Mouse (Mus musculus) heart, postnatal 10 days (tissue): ENCODE data around the gene Cmtm8. TPM values are rescaled to one million over a fixed set of nuclear protein-coding genes. Genes with fewer than 3 reads are reported as not detected.

Experiments used
- DNase-seq, 2 experiments: peaks; one replicate each; pipeline ENCODE4 v3.0.0; 2021
- intact Hi-C: fragments of 180-260 bp; cut with DNase I; formaldehyde crosslinking; loops from one replicate; pipeline ENCODE4 v1.15.1; 2025
- total RNA-seq, 2 experiments: library from RNA; stranded (reverse); gene quantifications; 2 replicates each; pipeline ENCODE4 v1.2.3; 2021

Cmtm8 gene
- 10 to 100 TPM; 13.1 to 13.6 TPM for total RNA-seq

GRCm38 (mm10) chr9:114844017-114844662 lies at the start of gene Cmtm8:
TSS of gene Cmtm8 (minus strand) at chr9:114844156.
- DNase-seq: peak; percentile 71 to 78

GRCm38 (mm10) chr9:114892974-114893373 lies 49.0 kb upstream of the Cmtm8 start:
- intact Hi-C loops: no loop called here

More at GRCm38 (mm10) chr9:114844017-114844662, at the start of gene Cmtm8:
- intact Hi-C loops: loop anchor here (2.0 kb wide), 1 partner anchor 47 kb away; no protein-coding TSS in a partner anchor

DNA sequence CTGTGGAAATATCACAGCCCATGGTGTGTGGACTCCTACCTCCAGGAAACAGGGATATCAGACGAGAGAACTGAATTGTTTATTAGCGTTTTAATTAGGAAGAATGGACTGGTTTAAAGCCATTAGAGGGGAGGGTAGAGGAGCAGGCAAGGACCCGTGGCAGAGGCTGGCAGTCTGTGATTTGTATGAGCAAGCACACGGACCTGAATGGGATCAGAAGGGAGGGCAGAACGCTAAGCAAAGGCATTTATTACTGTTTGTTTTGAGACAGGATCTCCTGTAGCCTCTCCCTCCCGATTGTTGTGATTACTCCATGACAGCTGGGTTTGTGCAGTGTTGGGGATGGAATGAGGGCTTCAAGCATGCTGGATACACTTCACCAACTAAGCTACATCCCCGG lies 46.4 kb upstream of the Cmtm8 start:
- intact Hi-C loops: no loop called here
- DNase-seq: no peak

More at GRCm38 (mm10) chr9:114892974-114893373, 49.0 kb upstream of the Cmtm8 start:
- no peak for DNase-seq

DNA sequence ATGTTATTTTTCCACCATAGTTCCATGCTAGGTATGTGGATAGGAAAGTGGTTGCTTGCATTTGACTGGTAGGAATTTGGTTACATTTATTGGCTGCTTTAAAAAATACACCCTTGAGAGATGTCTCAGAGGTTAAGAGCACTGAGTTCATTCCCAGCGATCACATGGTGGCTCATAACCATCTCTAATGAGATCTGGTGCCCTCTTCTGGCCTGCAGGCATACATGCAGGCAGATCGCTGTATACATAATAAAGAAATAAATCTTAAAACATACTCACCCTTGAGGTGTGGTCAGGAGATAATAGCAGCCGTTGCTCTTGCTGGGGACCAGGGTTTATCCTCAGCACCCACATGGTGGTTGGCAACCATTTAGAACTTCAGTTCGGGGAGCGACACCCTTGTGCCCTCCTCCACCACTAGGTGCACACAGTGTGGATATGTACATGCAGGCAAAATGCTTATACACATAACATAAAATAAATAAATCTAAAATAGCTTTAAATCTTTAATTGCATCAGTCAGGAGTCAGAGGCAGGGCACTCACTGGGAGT lies 45.0 kb upstream of the Cmtm8 start:
- no peak for DNase-seq
- intact Hi-C loops: loop anchor here (5.0 kb wide), 1 partner anchor 72 kb away; no protein-coding TSS in a partner anchor

GRCm38 (mm10) chr9:114887699-114888098 lies 43.7 kb upstream of the Cmtm8 start:
- peak; percentile 21 to 42 for DNase-seq
- intact Hi-C loops: loop anchor here (1.0 to 5.0 kb wide), 2 partner anchors 70 to 90 kb away; no protein-coding TSS in a partner anchor

DNA sequence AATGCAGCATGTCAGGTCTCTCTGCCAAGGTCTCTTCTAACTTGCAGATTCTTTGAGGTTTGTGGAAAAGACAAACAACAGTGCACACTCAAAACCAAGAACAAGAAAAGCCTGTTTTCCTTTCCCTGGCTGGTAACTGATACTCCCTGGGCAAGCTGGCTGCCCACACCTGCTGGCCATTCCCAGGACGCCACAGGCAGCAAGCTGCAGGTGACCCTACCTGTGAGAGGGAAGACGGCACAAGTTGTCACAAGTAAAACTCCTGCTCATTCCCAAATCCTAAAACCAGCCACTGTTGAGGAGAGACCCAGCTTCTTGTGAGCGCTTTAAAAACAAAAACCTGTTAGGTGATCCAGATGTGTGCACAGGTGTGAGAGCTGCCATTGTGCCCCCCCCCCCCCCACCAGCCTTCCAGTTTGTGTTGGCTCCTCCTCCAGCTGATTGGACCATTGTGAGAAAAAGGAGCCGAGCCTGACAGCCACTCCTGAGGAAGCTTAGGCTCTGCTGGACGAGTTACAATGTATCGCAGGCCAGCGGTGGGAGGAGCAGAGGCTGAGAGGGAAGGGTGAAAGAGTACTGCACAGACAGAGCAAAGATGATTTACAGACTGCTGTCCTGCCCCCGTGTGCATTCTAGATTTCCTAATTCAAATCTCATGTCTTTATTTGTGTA lies 42.2 kb upstream of the Cmtm8 start:
- intact Hi-C loops: loop anchor here (5.0 kb wide), 1 partner anchor 69 kb away; no protein-coding TSS in a partner anchor
- no peak for DNase-seq

GRCm38 (mm10) chr9:114885564-114885963 lies 41.6 kb upstream of the Cmtm8 start:
- no peak for DNase-seq
- intact Hi-C loops: loop anchor here (5.0 kb wide), 1 partner anchor 68 kb away; no protein-coding TSS in a partner anchor

- intact Hi-C loops: no loop called here
Observed at GRCm38 (mm10) chr9:114881977-114882376, 38.0 kb upstream of the Cmtm8 start.

DNA sequence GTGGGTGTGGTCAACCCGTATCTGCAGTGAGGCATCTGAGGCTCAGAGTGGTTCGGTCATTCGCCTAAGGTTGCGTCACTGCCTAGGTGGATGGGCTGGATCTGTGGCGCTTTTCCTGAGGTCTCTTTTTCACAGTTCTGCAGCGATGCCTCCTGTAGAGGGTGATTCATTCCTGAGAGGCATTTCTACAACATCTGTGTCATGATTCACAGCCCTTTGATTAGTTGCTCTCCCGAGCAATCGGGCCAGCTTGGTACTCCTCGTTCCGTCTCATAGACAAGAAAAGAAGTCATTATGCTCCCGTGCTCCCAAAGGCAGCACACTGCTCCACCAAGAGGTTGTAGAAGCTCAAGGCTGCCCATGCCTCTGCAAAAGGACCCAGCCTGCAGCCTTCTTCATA lies 11.4 kb upstream of the Cmtm8 start:
- no peak for DNase-seq
- intact Hi-C loops: no loop called here

More at GRCm38 (mm10) chr9:114881977-114882376, 38.0 kb upstream of the Cmtm8 start:
- no peak for DNase-seq

- peak in 1 of 2 experiments; percentile 10 for DNase-seq
- intact Hi-C loops: no loop called here
Observed at GRCm38 (mm10) chr9:114854686-114855085, 10.7 kb upstream of the Cmtm8 start.

GRCm38 (mm10) chr9:114853336-114853735 lies 9.4 kb upstream of the Cmtm8 start:
- DNase-seq: peak; percentile 13 to 28
- intact Hi-C loops: no loop called here

GRCm38 (mm10) chr9:114851419-114852190 lies 7.6 kb upstream of the Cmtm8 start:
- no peak for DNase-seq
- intact Hi-C loops: no loop called here

DNA sequence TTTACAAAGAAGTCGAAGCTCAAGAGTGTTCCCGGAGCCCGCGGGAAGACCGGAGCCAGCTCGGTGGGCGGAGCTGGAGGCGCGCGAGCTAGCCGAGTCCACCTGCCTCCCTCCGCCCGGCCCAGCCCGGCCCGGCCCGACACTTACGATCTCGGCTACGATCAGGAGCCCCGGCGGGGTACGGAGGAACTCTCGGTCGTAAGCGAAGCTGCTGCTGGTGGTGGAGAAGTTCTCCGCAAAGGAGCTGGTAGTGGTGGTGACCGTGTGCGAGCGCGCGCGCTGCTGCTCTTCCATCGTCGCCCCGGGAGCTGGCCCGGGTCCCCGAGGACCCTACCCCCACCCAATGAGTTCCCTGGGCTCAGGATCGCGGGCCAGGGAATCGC lies 331 bp downstream of the Cmtm8 start:
- intact Hi-C loops: loop anchor here (1.0 to 2.0 kb wide), 2 partner anchors 15 to 47 kb away; no protein-coding TSS in a partner anchor
- DNase-seq: peak in 1 of 2 experiments; percentile 49

GRCm38 (mm10) chr9:114842886-114843285 lies 1.1 kb downstream of the Cmtm8 start:
- intact Hi-C loops: loop anchor here (1.0 kb wide), 1 partner anchor 15 kb away; no protein-coding TSS in a partner anchor
- DNase-seq: peak; percentile 22 to 31

DNA sequence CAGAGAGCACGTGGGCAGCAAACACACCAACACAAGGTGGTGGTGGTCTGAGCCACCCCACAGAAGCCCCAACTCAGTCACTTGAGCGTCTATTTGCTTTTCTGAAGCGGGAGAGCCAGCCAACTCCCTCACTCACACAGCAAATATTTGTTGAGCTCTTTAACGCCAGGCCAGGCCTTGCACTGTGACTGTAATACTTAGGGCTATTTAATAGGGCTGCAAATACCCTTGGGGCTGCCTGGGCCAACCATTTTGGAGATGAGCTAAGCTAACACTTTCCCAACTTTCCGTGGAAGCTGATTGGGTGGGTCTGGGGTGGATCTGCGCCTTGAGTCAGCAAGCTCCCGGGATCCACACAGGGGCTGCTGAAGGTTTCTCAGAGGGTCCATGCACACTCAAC lies 1.7 kb downstream of the Cmtm8 start:
- intact Hi-C loops: no loop called here
- peak in 1 of 2 experiments; percentile 15 for DNase-seq

DNA sequence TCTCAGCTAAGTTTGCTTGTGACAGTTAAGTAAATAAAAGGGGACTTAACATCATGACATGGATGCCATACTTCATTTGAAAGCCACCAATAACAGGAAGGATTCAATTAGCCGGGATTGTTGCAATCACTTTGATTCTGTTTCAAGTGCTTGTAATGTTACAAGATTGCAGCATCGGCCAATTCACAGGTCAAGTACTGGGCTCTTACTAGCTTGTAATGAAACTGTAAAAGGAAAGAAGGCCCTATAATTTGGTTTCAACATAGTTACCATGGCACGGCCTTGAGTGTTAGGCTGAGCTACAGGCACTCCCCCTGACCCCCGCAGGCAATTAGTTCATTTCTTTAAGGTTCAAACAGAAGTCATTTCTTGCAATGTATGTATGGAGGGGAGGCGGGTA lies 5.1 kb downstream of the Cmtm8 start:
- intact Hi-C loops: no loop called here
- no peak for DNase-seq

DNA sequence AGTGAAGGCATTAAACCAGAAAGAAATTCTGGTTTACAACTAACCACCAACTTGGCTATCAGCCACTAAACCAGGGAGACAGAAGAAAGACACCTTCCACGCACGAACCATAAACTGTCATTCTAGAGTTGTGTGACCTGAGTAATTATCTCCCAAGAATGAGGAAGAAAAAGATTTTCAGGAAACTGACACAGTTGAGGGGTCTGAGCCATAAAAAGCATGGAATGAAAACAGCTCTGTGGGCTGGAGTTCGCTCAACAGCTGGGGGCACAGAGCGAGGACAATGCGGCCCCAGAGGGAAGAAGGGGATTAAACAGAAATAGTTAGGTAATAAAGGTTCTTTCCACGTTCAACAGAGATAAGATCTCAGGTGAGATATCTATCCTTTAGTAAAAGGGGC lies 12.4 kb downstream of the Cmtm8 start:
- intact Hi-C loops: no loop called here
- no peak for DNase-seq

GRCm38 (mm10) chr9:114830351-114830750 lies 13.6 kb downstream of the Cmtm8 start:
- intact Hi-C loops: no loop called here
- DNase-seq: no peak

- no peak for DNase-seq
- intact Hi-C loops: no loop called here
Observed at GRCm38 (mm10) chr9:114829669-114830068, 14.3 kb downstream of the Cmtm8 start.

DNA sequence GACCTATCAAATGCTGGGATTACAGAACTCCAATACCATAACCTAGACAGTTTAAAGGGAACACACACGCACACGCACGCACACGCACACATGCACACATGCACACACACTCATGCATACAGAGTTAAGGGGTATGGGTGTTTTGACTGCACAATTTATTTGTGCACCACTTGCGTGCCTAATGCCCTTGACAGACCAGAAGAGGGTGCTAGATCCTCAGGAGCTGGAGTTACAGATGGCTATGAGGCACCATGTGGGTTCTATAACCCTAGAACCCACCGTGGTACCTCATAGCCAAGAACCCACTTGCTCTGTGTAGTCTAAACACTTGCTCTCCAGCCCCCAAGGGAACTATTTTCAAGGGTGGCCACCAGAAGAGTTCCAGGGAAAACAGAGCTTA lies 15.6 kb downstream of the Cmtm8 start:
- no peak for DNase-seq
- intact Hi-C loops: loop anchor here (1.0 kb wide), 1 partner anchor 15 kb away; no protein-coding TSS in a partner anchor
